Mouse (Mus musculus) CD4-positive, CD25-positive, alpha-beta regulatory T cell, adult 4 months (primary cell): ENCODE measurements around the gene Ost4. TPM values are rescaled to one million over a fixed set of nuclear protein-coding genes. Genes with fewer than 3 reads are reported as not detected.

Experiments used
- ATAC-seq: one replicate; pipeline ENCODE4 v1.8.0; 2017
- polyA plus RNA-seq, 2 experiments: library from polyadenylated mRNA; unstranded; fragments of 100-300 nt; shearing (Covaris generic); gene quantifications; one replicate each; pipeline ENCODE4 v1.2.1; 2017

Ost4 gene
- polyA plus RNA-seq: 100 to 1,000 TPM; 200 to 285 TPM

GRCm38 (mm10) chr5:30907413-30908059, at the start of gene Ost4:
Ost4 (minus strand) TSS chr5:30907788.
- ATAC-seq: peak; percentile 99

GRCm38 (mm10) chr5:30955751-30956150, 48.2 kb upstream of the Ost4 start:
- no peak for ATAC-seq

GRCm38 (mm10) chr5:30954556-30954955, 47.0 kb upstream of the Ost4 start:
- no peak for ATAC-seq

GRCm38 (mm10) chr5:30954065-30954464, 46.5 kb upstream of the Ost4 start:
- no peak for ATAC-seq

GRCm38 (mm10) chr5:30952551-30952950, 45.0 kb upstream of the Ost4 start:
- ATAC-seq: no peak

- ATAC-seq: no peak
These were observed 44.1 kb upstream of the Ost4 start for GRCm38 (mm10) chr5:30951706-30952105.

- no peak for ATAC-seq
These were observed 43.3 kb upstream of the Ost4 start for GRCm38 (mm10) chr5:30950922-30951321.

GRCm38 (mm10) chr5:30950451-30950850, 42.9 kb upstream of the Ost4 start:
- ATAC-seq: no peak

GRCm38 (mm10) chr5:30949654-30950326, 42.2 kb upstream of the Ost4 start:
- peak; percentile 91 for ATAC-seq

GRCm38 (mm10) chr5:30948620-30949019, 41.0 kb upstream of the Ost4 start:
- no peak for ATAC-seq

GRCm38 (mm10) chr5:30944956-30945781, 37.6 kb upstream of the Ost4 start, which contains the start of gene Cgref1:
Cgref1 (minus strand) TSS chr5:30945591.
- ATAC-seq: peak; percentile 16

- no peak for ATAC-seq
These were observed 36.8 kb upstream of the Ost4 start for GRCm38 (mm10) chr5:30944344-30944743.

GRCm38 (mm10) chr5:30943004-30943403, 35.4 kb upstream of the Ost4 start:
- no peak for ATAC-seq

GRCm38 (mm10) chr5:30934725-30935461, 27.3 kb upstream of the Ost4 start:
- no peak for ATAC-seq

- ATAC-seq: no peak
These were observed 26.1 kb upstream of the Ost4 start for GRCm38 (mm10) chr5:30933705-30934104.

GRCm38 (mm10) chr5:30931378-30931777, 23.8 kb upstream of the Ost4 start:
- ATAC-seq: no peak

GRCm38 (mm10) chr5:30930846-30931245, 23.3 kb upstream of the Ost4 start:
- ATAC-seq: no peak

GRCm38 (mm10) chr5:30930121-30930520, 22.5 kb upstream of the Ost4 start:
- ATAC-seq: peak; percentile 67

GRCm38 (mm10) chr5:30927945-30928529, 20.4 kb upstream of the Ost4 start:
- no peak for ATAC-seq

GRCm38 (mm10) chr5:30926073-30926472, 18.5 kb upstream of the Ost4 start:
- no peak for ATAC-seq

- ATAC-seq: no peak
These were observed 17.6 kb upstream of the Ost4 start for GRCm38 (mm10) chr5:30925217-30925616.

GRCm38 (mm10) chr5:30924614-30925013, 17.0 kb upstream of the Ost4 start:
- no peak for ATAC-seq
